Mouse (Mus musculus) kidney, embryonic 16.5 days (tissue): Measurements from ENCODE around the gene Rtl6. TPM values are rescaled to one million over a fixed set of nuclear protein-coding genes. Genes with fewer than 3 reads are reported as not detected.

ENCODE experiments used
- ATAC-seq: fragments of 200-750 bp; cut with Nextera tagmentation; 2 replicates; pipeline ENCODE4 v1.8.0; 2017; ENCODE audit warnings: moderate TSS enrichment; ENCODE audit not compliant: low FRiP score, low TSS enrichment
- H3K27ac ChIP-seq: fragments of 300-500 bp; sonication (generic); 2 replicates; pipeline ENCODE4 v1.5.1; 2014; ENCODE audit warnings: low read length
- H3K27me3 ChIP-seq: fragments of 300-500 bp; sonication (generic); 2 replicates; pipeline ENCODE4 v1.6.1; 2014; ENCODE audit warnings: low read length, control low read depth, mixed read lengths; ENCODE audit not compliant: insufficient read depth
- H3K36me3 ChIP-seq: fragments of 300-500 bp; sonication (generic); 2 replicates; pipeline ENCODE4 v1.6.1; 2014; ENCODE audit warnings: low read length, control low read depth, mixed read lengths; ENCODE audit not compliant: insufficient read depth
- H3K4me1 ChIP-seq: fragments of 300-500 bp; sonication (generic); 2 replicates; pipeline ENCODE4 v1.6.1; 2014; ENCODE audit warnings: low read length, control low read depth, mixed read lengths; ENCODE audit not compliant: insufficient read depth
- H3K4me2 ChIP-seq: fragments of 300-500 bp; sonication (generic); replicated peaks from 2 replicates; pipeline ENCODE4 v1.6.1; 2014; ENCODE audit warnings: low read depth, low read length
- H3K4me3 ChIP-seq: fragments of 300-500 bp; sonication (generic); 2 replicates; pipeline ENCODE4 v1.5.1; 2014; ENCODE audit warnings: mild to moderate bottlenecking, low read length
- H3K9ac ChIP-seq: fragments of 300-500 bp; sonication (generic); replicated peaks from 2 replicates; pipeline ENCODE4 v1.6.1; 2014; ENCODE audit warnings: low read length
- H3K9me3 ChIP-seq: fragments of 300-500 bp; sonication (generic); 2 replicates; pipeline ENCODE4 v1.6.1; 2016; ENCODE audit warnings: low read length, control low read depth
- WGBS: fragments of 180-500 bp; shearing (Covaris S2); extraction: QIAGEN DNeasy Blood & Tissue Kit; methylation state at CpG from one replicate; pipeline ENCODE4 v1.1.7; 2014; 5-methylcytosine and 5-hydroxymethylcytosine counted together
- polyA plus RNA-seq: library from polyadenylated mRNA; unstranded; fragments of >200 nt; fragmentation: Nextera tagmentation; extraction: Ambion mirVana; gene quantifications from 2 replicates; pipeline ENCODE4 v1.2.1, GENCODE M21; 2015

Gene Rtl6
- polyA plus RNA-seq, 1 experiment from 2014 or later: 16.6 TPM

DNA sequence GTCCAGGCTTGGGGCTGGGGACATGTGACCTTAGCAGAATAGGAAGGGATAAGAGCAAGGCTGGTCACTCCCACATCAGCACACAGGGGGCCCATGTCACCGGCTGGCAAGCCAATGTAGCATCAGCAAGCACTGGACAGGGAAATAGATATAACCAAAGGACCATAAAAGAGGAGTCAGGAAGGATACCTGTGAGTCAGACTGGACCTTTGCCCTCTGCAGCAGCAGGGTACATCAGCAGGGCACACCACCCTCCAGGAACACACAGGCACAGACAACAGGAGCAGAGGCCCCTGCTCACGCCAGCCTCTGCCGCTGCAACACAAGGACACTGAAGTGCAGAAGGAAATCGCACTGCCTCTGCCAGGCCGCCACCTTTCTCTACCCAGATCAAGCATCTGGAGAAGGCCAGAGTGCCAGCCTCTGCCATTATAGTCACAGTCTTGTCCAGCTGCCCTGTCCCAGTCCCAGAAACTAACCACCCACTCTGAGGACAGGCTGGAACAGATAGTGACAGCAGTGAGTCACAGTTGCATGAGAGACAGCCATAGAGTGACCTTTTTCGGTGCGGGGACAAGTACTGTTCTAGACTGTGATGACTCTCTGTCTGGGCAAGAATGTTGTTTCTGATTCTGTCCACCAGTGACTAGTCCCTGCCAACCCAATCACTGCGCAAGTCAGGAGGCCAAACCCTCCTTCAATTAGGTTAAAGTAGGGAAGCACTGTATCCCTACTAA is 34.5 kb downstream of the Rtl6 start:
- WGBS: 89% methylated on average over 8 of the region's 8 CpGs
- no peak for ATAC-seq
- H3K4me1 ChIP-seq: no peaks in the 10 kb centered on the region
- no peak overlapping the region for H3K4me2 ChIP-seq
- no peak overlapping the region for H3K9ac ChIP-seq
- H3K36me3 ChIP-seq: no peaks in the 10 kb centered on the region
- no peak overlapping the region for H3K4me3 ChIP-seq
- no peaks in the 10 kb centered on the region for H3K9me3 ChIP-seq
- H3K27me3 ChIP-seq: no peaks in the 10 kb centered on the region
- no peak overlapping the region for H3K27ac ChIP-seq

DNA sequence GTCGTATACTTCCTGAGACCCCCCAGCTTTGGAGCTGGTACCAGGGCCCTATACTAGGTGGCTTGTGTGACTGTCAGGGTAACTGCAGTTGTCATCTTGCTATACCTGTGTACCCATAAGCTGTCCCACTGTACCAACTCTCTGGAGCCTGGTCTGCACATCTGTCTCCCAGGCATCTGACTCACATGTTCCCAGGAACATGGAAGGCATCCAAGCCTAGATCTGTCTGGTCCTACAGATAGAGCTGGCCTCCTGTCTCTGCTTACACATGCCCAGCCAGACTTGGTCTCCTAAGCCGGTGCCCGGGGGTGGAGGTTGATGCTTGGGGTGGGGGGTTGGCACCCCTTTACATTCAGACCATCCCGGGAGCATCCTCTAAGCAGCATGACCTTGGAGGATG is 36.1 kb downstream of the Rtl6 start:
- Histone ChIP-seq H3K4me2 (no peak overlapping the region), H3K9me3 (no peaks in the 10 kb centered on the region), H3K4me1 (no peaks in the 10 kb centered on the region), H3K9ac (no peak overlapping the region), H3K4me3 (no peak overlapping the region), H3K36me3 (no peaks in the 10 kb centered on the region), H3K27me3 (peaks cover 3% of the 10 kb centered on the region; the same call in 1 of the 2 replicates), H3K27ac (no peak overlapping the region)
- whole genome bisulfite sequencing: 85% methylated on average over 4 of the region's 4 CpGs
- ATAC-seq: no peak

DNA sequence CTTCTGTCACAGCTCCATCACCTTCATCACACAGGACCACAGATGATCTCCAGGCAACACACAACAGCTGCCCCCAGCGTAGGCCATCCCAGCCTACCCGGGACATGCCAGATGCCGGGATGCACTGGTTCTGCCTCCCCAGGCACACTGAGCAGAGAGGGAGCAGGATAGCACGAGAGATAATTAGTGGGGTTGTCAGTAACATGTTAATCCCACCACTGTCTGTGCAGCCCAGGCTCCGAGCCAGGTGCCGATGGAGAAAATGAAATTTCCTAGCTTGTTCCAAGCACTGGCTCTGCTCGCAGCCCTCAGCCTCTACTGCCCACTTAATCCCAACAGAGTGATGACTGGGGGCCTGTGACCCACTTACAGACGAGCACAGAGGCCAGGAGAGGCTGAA is 39.1 kb downstream of the Rtl6 start:
- Histone ChIP-seq H3K27ac (no peak overlapping the region), H3K9ac (no peak overlapping the region; the same call in 1 of the 2 replicates), H3K27me3 (peaks cover 3% of the 10 kb centered on the region; the same call in 1 of the 2 replicates), H3K4me2 (no peak overlapping the region), H3K9me3 (no peaks in the 10 kb centered on the region), H3K4me3 (no peak overlapping the region), H3K36me3 (no peaks in the 10 kb centered on the region), H3K4me1 (no peaks in the 10 kb centered on the region)
- no peak for ATAC-seq
- 82% methylated on average over 8 of the region's 8 CpGs for WGBS

DNA sequence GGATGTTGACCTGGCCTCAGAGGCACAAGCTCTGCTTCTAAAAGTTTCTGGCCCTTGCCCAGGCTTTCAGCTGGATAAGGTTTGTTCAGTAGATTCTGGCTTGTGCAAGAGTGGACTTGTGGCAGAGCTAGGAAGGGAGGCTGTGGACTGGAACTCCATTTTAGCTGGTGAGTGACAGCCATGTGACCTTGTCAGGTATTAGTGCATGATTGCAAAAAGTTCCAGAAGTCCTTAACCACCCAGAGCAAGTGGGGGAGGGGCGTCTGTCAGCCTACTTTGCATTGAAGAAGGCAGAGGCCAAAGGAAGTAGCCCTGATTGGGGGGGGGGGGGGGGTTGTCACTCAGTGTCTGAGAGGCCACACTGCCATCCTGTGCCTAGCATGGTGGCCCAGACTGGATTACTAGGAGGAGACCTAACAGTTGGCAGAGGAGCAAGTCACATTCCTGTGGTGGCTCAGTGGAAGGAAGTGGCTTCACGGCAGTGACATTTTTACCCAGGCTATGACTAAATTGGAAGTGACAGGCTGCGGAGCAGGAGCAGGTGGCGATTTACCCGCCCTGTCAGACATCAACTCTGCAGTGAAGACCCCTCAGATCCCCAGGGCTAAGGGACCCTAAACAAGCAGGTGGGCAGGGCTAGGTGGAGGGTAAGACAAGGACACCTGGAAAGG is 44.9 kb downstream of the Rtl6 start:
- ATAC-seq: 0 out of 2 replicates have a peak, but pooled peaks have one; percentile 16
- no peak overlapping the region for H3K9ac ChIP-seq
- H3K27me3 ChIP-seq: peaks cover 8% of the 10 kb centered on the region; the same call in 1 of the 2 replicates
- no peaks in the 10 kb centered on the region for H3K9me3 ChIP-seq
- no peaks in the 10 kb centered on the region for H3K36me3 ChIP-seq
- H3K4me2 ChIP-seq: no peak overlapping the region
- 46% methylated on average over 5 of the region's 5 CpGs for WGBS
- peaks cover 10% of the 10 kb centered on the region for H3K4me1 ChIP-seq
- no peak overlapping the region for H3K27ac ChIP-seq
- no peak overlapping the region for H3K4me3 ChIP-seq

DNA sequence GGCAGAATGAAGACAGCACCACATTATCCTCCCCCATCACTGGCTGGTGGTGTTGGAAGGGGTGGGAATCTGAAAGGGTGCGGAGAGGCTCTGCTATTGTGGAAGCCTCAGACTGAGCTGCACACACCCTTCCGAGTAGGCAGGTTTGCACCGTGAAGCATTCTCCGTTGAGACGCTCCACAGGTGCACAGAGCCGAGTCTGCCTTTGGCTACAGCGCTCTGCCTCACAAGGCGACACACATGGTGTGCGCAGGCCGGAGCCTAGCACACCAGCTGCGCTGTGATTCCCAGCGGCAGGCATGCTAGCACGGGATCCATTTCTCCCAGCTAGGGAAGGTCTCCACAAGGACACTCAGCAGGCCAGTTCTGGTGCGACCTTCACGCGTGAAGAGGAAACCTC is 47.6 kb downstream of the Rtl6 start:
- ATAC-seq: 0 out of 2 replicates have a peak, but pooled peaks have one; percentile 12
- Histone ChIP-seq H3K27ac (no peak overlapping the region), H3K9ac (no peak overlapping the region), H3K4me3 (no peak overlapping the region), H3K9me3 (no peaks in the 10 kb centered on the region), H3K36me3 (no peaks in the 10 kb centered on the region), H3K4me1 (peaks cover 11% of the 10 kb centered on the region), H3K4me2 (no peak overlapping the region), H3K27me3 (0 out of 2 replicates have a peak, but pooled peaks cover 5% of the 10 kb centered on the region)
- WGBS: 73% methylated on average over 16 of the region's 16 CpGs

DNA sequence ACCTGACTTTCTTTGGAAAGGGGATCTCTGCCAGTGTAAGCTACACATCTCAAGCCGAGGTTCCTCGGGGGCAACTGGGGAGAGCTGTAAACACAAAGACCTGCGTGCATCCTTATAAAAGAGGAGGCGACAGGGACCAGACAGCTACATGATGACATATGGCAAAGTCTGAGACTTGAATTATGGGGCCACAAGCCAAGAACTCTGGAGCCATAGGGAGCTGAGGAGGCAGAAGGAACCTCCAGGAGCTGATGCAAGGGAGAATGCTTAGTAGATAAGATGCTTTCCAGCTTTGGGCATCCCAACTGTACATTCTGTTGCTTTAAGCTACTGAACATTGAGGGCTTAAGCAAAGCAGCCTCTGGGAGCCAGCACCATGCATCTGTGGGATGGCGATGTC is 48.5 kb downstream of the Rtl6 start:
- Histone ChIP-seq H3K4me1 (peaks cover 15% of the 10 kb centered on the region), H3K36me3 (no peaks in the 10 kb centered on the region), H3K9ac (no peak overlapping the region), H3K27ac (no peak overlapping the region), H3K4me2 (no peak overlapping the region), H3K9me3 (no peaks in the 10 kb centered on the region), H3K4me3 (no peak overlapping the region), H3K27me3 (0 out of 2 replicates have a peak, but pooled peaks cover 5% of the 10 kb centered on the region)
- 45% methylated on average over 5 of the region's 5 CpGs for WGBS
- no peak for ATAC-seq

DNA sequence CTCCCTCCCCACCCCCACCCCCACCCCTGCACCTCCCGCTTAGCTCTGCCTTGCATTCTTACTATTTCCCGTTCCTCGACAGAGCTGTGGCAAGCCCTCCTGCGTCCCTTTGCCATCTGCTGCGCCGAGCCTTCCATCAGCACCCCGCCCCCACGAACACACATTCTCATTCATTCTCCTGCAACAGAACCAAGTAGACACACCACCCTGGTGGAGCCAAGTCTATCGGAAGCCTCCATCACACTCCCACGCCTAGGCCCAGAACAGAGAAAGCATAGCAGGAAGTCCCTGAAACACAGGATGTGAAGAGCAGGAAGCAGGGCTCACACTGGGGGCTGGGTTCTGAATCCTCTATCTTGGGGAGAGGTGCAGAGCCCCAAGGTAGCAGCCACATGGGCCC is 51.6 kb downstream of the Rtl6 start:
- H3K4me2 ChIP-seq: no peak overlapping the region
- H3K36me3 ChIP-seq: no peaks in the 10 kb centered on the region
- WGBS: 80% methylated on average over 10 of the region's 10 CpGs
- no peaks in the 10 kb centered on the region for H3K9me3 ChIP-seq
- 0 out of 2 replicates have a peak, but pooled peaks cover 5% of the 10 kb centered on the region for H3K4me1 ChIP-seq
- 0 out of 2 replicates have a peak, but pooled peaks cover 5% of the 10 kb centered on the region for H3K27me3 ChIP-seq
- no peak overlapping the region for H3K9ac ChIP-seq
- no peak overlapping the region for H3K4me3 ChIP-seq
- no peak for ATAC-seq
- no peak overlapping the region for H3K27ac ChIP-seq

DNA sequence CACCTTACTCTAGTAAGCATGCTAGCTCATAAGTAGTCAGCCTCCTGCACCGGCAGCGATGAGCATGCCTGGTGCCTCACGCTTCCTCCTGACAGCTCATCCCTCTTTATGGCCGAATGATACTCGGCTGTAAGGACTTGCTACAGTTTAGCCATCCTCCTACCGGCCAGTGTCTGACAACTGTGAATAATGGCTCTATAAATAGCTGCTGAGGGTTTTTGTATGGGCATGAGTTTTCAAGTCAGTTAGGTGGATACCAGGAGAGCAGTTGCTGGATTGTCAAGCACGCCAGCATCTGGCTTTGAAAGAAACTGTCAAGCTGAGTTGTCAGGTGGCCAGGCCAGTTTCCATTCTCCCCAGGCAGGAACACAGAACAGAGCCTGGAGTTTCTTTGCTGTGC is 52.7 kb downstream of the Rtl6 start:
- 0 out of 2 replicates have a peak, but pooled peaks cover 2% of the 10 kb centered on the region for H3K27me3 ChIP-seq
- 0 out of 2 replicates have a peak, but pooled peaks cover 5% of the 10 kb centered on the region for H3K4me1 ChIP-seq
- no peaks in the 10 kb centered on the region for H3K36me3 ChIP-seq
- WGBS: 8% methylated on average over 7 of the region's 7 CpGs
- H3K27ac ChIP-seq: no peak overlapping the region
- no peak overlapping the region for H3K9ac ChIP-seq
- H3K4me3 ChIP-seq: no peak overlapping the region
- ATAC-seq: no peak
- no peak overlapping the region for H3K4me2 ChIP-seq
- no peaks in the 10 kb centered on the region for H3K9me3 ChIP-seq
